Mouse (Mus musculus) hindbrain, embryonic 11.5 days (tissue): ENCODE results near the gene Rasa3. TPM values are rescaled to one million over a fixed set of nuclear protein-coding genes. Genes with fewer than 3 reads are reported as not detected.

ENCODE experiments used
- ATAC-seq: fragments of 200-750 bp; cut with Nextera tagmentation; 2 replicates; pipeline ENCODE4 v1.8.0; 2017; ENCODE audit warnings: mild to moderate bottlenecking, moderate TSS enrichment, moderate library complexity; ENCODE audit not compliant: low FRiP score
- DNase-seq: peaks from one replicate; pipeline ENCODE4 v3.0.0-alpha.2; 2015; ENCODE audit warnings: low spot score
- H3K27ac ChIP-seq: fragments of 300-500 bp; sonication (generic); 2 replicates; pipeline ENCODE4 v1.5.1; 2014; ENCODE audit warnings: mild to moderate bottlenecking, low read depth, low read length
- H3K27me3 ChIP-seq: fragments of 300-500 bp; sonication (generic); 2 replicates; pipeline ENCODE4 v1.6.1; 2014; ENCODE audit warnings: mild to moderate bottlenecking, low read length, moderate library complexity, mixed read lengths; ENCODE audit not compliant: control insufficient read depth, insufficient read depth
- H3K36me3 ChIP-seq: fragments of 300-500 bp; sonication (generic); 2 replicates; pipeline ENCODE4 v1.6.1; 2014; ENCODE audit warnings: mild to moderate bottlenecking, low read length, moderate library complexity, mixed read lengths; ENCODE audit not compliant: control insufficient read depth, insufficient read depth
- H3K4me1 ChIP-seq: fragments of 300-500 bp; sonication (generic); replicated peaks from 2 replicates; pipeline ENCODE4 v1.6.1; 2014; ENCODE audit warnings: low read length, mixed read lengths; ENCODE audit not compliant: control insufficient read depth, insufficient read depth
- H3K4me2 ChIP-seq: fragments of 300-500 bp; sonication (generic); replicated peaks from 2 replicates; pipeline ENCODE4 v1.6.1; 2014; ENCODE audit warnings: mild to moderate bottlenecking, low read depth, low read length
- H3K4me3 ChIP-seq: fragments of 300-500 bp; sonication (generic); 2 replicates; pipeline ENCODE4 v1.5.1; 2014; ENCODE audit warnings: low read depth, low read length
- H3K9ac ChIP-seq: fragments of 300-500 bp; sonication (generic); 2 replicates; pipeline ENCODE4 v1.6.1; 2014; ENCODE audit warnings: low read depth, low read length
- H3K9me3 ChIP-seq: fragments of 300-500 bp; sonication (generic); 2 replicates; pipeline ENCODE4 v1.6.1; 2016; ENCODE audit warnings: low read length; ENCODE audit not compliant: control insufficient read depth
- WGBS: fragments of 180-500 bp; shearing (Covaris S2); extraction: QIAGEN DNeasy Blood & Tissue Kit; methylation state at CpG from one replicate; pipeline ENCODE4 v1.1.7; 2014; 5-methylcytosine and 5-hydroxymethylcytosine counted together
- polyA plus RNA-seq: library from polyadenylated mRNA; unstranded; fragments of >200 nt; fragmentation: Nextera tagmentation; extraction: Ambion mirVana; gene quantifications from 2 replicates; pipeline ENCODE4 v1.2.1, GENCODE M21; 2014

The Rasa3 gene
- polyA plus RNA-seq, 1 experiment from 2014 or later, result 19.4 TPM

- 93% methylated on average over 12 of the region's 12 CpGs for WGBS
- no peaks in the 10 kb centered on the region; the same call in 1 of the 2 replicates for H3K36me3 ChIP-seq
- H3K27me3 ChIP-seq, result no peaks in the 10 kb centered on the region
- ATAC-seq (no peak), DNase-seq (no peak)
- no peak overlapping the region for H3K4me2 ChIP-seq
- H3K9me3 ChIP-seq, result no peaks in the 10 kb centered on the region
- H3K4me1 ChIP-seq, result no peaks in the 10 kb centered on the region
- H3K27ac ChIP-seq, result no peak overlapping the region
- H3K4me3 ChIP-seq, result no peak overlapping the region
- H3K9ac ChIP-seq, result no peak overlapping the region
Observed at GRCm38 (mm10) chr8:13611702-13612101, 65.7 kb downstream of the Rasa3 start.

- Histone ChIP-seq H3K9me3 (no peaks in the 10 kb centered on the region), H3K36me3 (no peaks in the 10 kb centered on the region; the same call in 1 of the 2 replicates), H3K4me2 (no peak overlapping the region), H3K27me3 (no peaks in the 10 kb centered on the region), H3K27ac (no peak overlapping the region), H3K4me1 (no peaks in the 10 kb centered on the region), H3K9ac (no peak overlapping the region), H3K4me3 (no peak overlapping the region)
- 92% methylated on average over 5 of the region's 5 CpGs for WGBS
- DNase-seq (no peak), ATAC-seq (no peak)
Observed at GRCm38 (mm10) chr8:13609971-13610370, 67.4 kb downstream of the Rasa3 start.

- ATAC-seq (no peak), DNase-seq (no peak)
- Histone ChIP-seq H3K27me3 (no peaks in the 10 kb centered on the region), H3K36me3 (no peaks in the 10 kb centered on the region; the same call in 1 of the 2 replicates), H3K4me3 (no peak overlapping the region), H3K9ac (no peak overlapping the region), H3K27ac (no peak overlapping the region), H3K4me2 (no peak overlapping the region), H3K4me1 (no peaks in the 10 kb centered on the region), H3K9me3 (no peaks in the 10 kb centered on the region)
- 92% methylated on average over 6 of the region's 6 CpGs for WGBS
Observed at GRCm38 (mm10) chr8:13608946-13609345, 68.5 kb downstream of the Rasa3 start.

GRCm38 (mm10) chr8:13605920-13606480 lies 71.4 kb downstream of the Rasa3 start:
- DNase-seq (no peak), ATAC-seq (no peak)
- no peaks in the 10 kb centered on the region for H3K4me1 ChIP-seq
- H3K9me3 ChIP-seq, result no peaks in the 10 kb centered on the region
- no peak overlapping the region for H3K4me3 ChIP-seq
- no peak overlapping the region for H3K9ac ChIP-seq
- H3K27ac ChIP-seq, result no peak overlapping the region
- no peak overlapping the region for H3K4me2 ChIP-seq
- 85% methylated on average over 7 of the region's 7 CpGs for whole genome bisulfite sequencing
- H3K36me3 ChIP-seq, result no peaks in the 10 kb centered on the region
- no peaks in the 10 kb centered on the region for H3K27me3 ChIP-seq

GRCm38 (mm10) chr8:13602621-13603020 lies 74.8 kb downstream of the Rasa3 start:
- Histone ChIP-seq H3K9me3 (no peaks in the 10 kb centered on the region), H3K4me2 (no peak overlapping the region), H3K27ac (no peak overlapping the region), H3K36me3 (0 out of 2 replicates have a peak, but pooled peaks cover 2% of the 10 kb centered on the region), H3K9ac (no peak overlapping the region), H3K4me3 (no peak overlapping the region), H3K27me3 (no peaks in the 10 kb centered on the region), H3K4me1 (no peaks in the 10 kb centered on the region)
- ATAC-seq, result no peak
- DNase-seq, result peak; percentile 73
- WGBS, result 55% methylated on average over 8 of the region's 8 CpGs

- no peak overlapping the region for H3K4me3 ChIP-seq
- H3K9ac ChIP-seq, result no peak overlapping the region
- H3K36me3 ChIP-seq, result 0 out of 2 replicates have a peak, but pooled peaks cover 2% of the 10 kb centered on the region
- no peak overlapping the region for H3K27ac ChIP-seq
- H3K27me3 ChIP-seq, result no peaks in the 10 kb centered on the region
- no peaks in the 10 kb centered on the region for H3K4me1 ChIP-seq
- no peaks in the 10 kb centered on the region for H3K9me3 ChIP-seq
- no peak for DNase-seq
- H3K4me2 ChIP-seq, result no peak overlapping the region
- ATAC-seq, result no peak
- WGBS, result 91% methylated on average over 11 of the region's 11 CpGs
Observed at GRCm38 (mm10) chr8:13601166-13601565, 76.2 kb downstream of the Rasa3 start.

- Histone ChIP-seq H3K27ac (no peak overlapping the region), H3K4me1 (no peaks in the 10 kb centered on the region), H3K4me3 (no peak overlapping the region), H3K36me3 (0 out of 2 replicates have a peak, but pooled peaks cover 2% of the 10 kb centered on the region), H3K27me3 (no peaks in the 10 kb centered on the region), H3K9ac (no peak overlapping the region), H3K4me2 (no peak overlapping the region), H3K9me3 (no peaks in the 10 kb centered on the region)
- no peak for ATAC-seq
- 92% methylated on average over 10 of the region's 10 CpGs for WGBS
- no peak for DNase-seq
Observed at GRCm38 (mm10) chr8:13600716-13601115, 76.7 kb downstream of the Rasa3 start.

GRCm38 (mm10) chr8:13600204-13600603 lies 77.2 kb downstream of the Rasa3 start:
- Histone ChIP-seq H3K9me3 (no peaks in the 10 kb centered on the region), H3K4me1 (no peaks in the 10 kb centered on the region), H3K36me3 (0 out of 2 replicates have a peak, but pooled peaks cover 2% of the 10 kb centered on the region), H3K27me3 (no peaks in the 10 kb centered on the region), H3K27ac (no peak overlapping the region; the same call in 1 of the 2 replicates), H3K4me3 (no peak overlapping the region), H3K4me2 (no peak overlapping the region), H3K9ac (no peak overlapping the region)
- WGBS, result 74% methylated on average over 7 of the region's 7 CpGs
- DNase-seq, result no peak
- no peak for ATAC-seq

GRCm38 (mm10) chr8:13597777-13598176 lies 79.6 kb downstream of the Rasa3 start:
- H3K27me3 ChIP-seq, result no peaks in the 10 kb centered on the region
- 89% methylated on average over 6 of the region's 6 CpGs for WGBS
- no peak overlapping the region for H3K4me3 ChIP-seq
- DNase-seq, result no peak
- 0 out of 2 replicates have a peak, but pooled peaks cover 2% of the 10 kb centered on the region for H3K36me3 ChIP-seq
- no peaks in the 10 kb centered on the region for H3K9me3 ChIP-seq
- H3K9ac ChIP-seq, result no peak overlapping the region
- no peak overlapping the region for H3K4me2 ChIP-seq
- H3K4me1 ChIP-seq, result no peaks in the 10 kb centered on the region
- ATAC-seq, result no peak
- no peak overlapping the region for H3K27ac ChIP-seq
